Mouse (Mus musculus): Measurements from ENCODE around the gene Sdhc. TPM values are rescaled to one million over a fixed set of nuclear protein-coding genes. Genes with fewer than 3 reads are reported as not detected.
A peak's percentile ranks its signal among the peaks of the same experiment; 100 is the strongest.

Gene Sdhc
- polyA plus RNA-seq, 1 experiment from 2014 or later = 229 TPM

DNA sequence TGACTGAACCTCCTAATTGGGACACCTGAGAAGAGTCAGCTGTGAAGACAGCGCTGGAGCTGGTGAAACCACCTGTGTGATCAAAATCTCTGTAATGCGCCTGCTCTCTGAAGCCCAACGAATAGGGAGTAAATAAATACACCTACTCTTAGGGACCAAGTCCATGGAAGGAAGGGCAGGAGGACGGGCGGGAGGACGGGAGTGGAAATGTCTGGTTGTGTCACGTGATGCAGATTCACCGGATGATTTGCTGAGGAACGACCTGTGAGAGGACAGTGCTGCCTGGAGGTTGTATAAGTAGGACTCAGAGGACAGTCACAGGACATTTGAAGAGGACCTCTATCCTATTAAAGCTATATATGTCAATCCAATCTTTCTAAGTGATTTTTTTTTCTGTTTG lies 40.8 kb downstream of the Sdhc start:
- H3K27me3 ChIP-seq = no peaks in the 10 kb centered on the region
- ATAC-seq (ENCODE audit: low FRiP score, low read depth) = no peak
- H3K27ac ChIP-seq (replicated peaks) = no peak overlapping the region
- H3K9me3 ChIP-seq = no peaks in the 10 kb centered on the region
- 32% methylated on average over 9 of the region's 9 CpGs for WGBS
- no peak overlapping the region for H3K4me3 ChIP-seq
- H3K4me2 ChIP-seq (replicated peaks) = no peak overlapping the region
- no peak overlapping the region for H3K9ac ChIP-seq (replicated peaks)
- no peaks in the 10 kb centered on the region for H3K36me3 ChIP-seq
- peaks cover 12% of the 10 kb centered on the region for H3K4me1 ChIP-seq

DNA sequence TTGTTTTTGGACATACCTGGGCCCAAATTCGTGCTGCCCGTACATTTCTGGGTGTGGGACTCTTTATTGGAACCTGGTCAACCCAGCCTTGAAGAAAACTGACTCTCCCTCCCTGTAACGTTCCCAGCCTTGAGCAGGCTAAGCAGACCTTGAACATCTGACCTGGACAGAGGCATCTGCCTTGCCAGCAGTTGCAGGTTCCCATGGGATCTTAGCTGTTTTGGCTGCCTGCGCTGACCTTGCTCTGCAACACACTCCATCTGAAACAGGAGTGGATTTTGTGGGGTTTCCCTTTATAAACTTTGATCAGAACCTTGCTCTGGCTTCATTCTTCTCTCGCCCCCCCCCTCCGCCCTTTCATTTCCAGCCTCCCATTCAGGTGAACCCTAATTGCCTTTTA lies 45.2 kb downstream of the Sdhc start:
- no peaks in the 10 kb centered on the region for H3K36me3 ChIP-seq
- no peak overlapping the region for H3K4me2 ChIP-seq (replicated peaks)
- H3K27ac ChIP-seq (replicated peaks) = no peak overlapping the region
- H3K4me3 ChIP-seq = no peak overlapping the region
- no peak for ATAC-seq (ENCODE audit: low FRiP score, low read depth)
- no peak overlapping the region for H3K9ac ChIP-seq (replicated peaks)
- no peaks in the 10 kb centered on the region for H3K27me3 ChIP-seq
- no peaks in the 10 kb centered on the region for H3K9me3 ChIP-seq
- peaks cover 5% of the 10 kb centered on the region; the same call in 1 of the 2 replicates for H3K4me1 ChIP-seq
- WGBS = 70% methylated on average over 6 of the region's 6 CpGs

DNA sequence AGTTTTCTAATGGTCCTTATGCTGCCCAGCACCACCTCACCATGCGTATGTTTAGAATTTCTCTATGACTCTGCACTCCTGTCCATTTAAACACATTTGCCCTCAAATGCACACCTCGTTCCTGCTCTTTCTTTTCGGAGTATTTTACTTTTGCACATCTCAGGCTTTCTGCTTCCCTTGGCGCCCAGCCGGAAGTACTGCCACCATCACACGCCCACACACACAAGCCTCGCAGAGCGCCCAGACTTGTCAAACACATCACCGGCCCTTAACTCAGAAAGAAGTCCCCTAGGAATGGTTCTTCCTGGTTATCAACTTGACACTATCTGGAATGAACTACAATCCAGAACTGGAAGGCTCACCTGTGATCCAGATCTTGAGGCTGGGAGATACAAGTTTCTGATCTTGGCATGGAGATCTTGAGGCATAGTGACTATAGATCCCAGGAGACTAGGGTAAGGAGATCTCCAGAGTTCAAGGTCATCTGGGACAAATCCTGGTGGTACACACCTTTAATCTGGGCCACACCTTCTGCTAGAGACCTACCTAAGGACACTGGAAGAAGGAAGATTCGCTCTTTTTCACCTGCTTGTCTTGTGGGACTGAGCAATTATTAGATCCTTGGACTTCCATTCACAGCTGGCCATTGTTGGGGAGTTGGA lies 47.1 kb downstream of the Sdhc start:
- 12% methylated on average over 10 of the region's 10 CpGs for WGBS
- peak overlapping the region; percentile 71 for H3K4me3 ChIP-seq
- peak overlapping the region; percentile 63 for H3K4me2 ChIP-seq (replicated peaks)
- ATAC-seq (ENCODE audit: low FRiP score, low read depth) = no peak
- H3K27ac ChIP-seq (replicated peaks) = no peak overlapping the region
- 0 out of 2 replicates have a peak overlapping the region, but pooled peaks have one; percentile 24 for H3K9ac ChIP-seq (replicated peaks)
- H3K36me3 ChIP-seq = no peaks in the 10 kb centered on the region
- no peaks in the 10 kb centered on the region for H3K27me3 ChIP-seq
- peaks cover 5% of the 10 kb centered on the region; the same call in 1 of the 2 replicates for H3K4me1 ChIP-seq
- H3K9me3 ChIP-seq = no peaks in the 10 kb centered on the region

DNA sequence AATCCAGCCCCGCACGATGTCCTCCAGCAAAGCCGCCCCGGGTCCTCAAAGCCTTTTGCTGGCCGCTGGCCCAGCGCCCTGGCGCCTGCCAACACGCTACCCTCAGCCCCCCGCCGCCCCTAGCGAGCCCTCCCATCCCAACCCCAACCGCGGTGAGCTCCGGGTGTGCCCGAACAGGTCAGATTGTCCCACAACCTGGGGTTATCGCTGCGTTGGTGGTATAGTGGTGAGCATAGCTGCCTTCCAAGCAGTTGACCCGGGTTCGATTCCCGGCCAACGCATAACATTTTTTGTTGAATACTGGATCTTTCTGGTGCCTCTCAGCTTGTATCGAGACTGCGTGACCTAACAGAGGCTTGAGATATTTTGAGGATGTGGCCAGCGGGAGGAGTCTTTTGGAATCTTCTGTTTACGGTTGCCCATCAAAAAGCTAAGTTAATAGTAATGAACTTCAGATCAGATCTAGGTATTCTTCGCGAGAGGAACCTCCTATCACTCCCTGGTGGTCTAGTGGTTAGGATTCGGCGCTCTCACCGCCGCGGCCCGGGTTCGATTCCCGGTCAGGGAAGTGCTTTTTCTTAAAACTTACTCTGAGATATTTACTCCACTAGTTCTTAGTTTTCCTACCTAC lies 47.7 kb downstream of the Sdhc start:
- no peaks in the 10 kb centered on the region for H3K36me3 ChIP-seq
- peak overlapping the region; percentile 64 for H3K27ac ChIP-seq (replicated peaks)
- peak overlapping the region; percentile 66; the same call in 1 of the 2 replicates for H3K9ac ChIP-seq (replicated peaks)
- peaks cover 5% of the 10 kb centered on the region; the same call in 1 of the 2 replicates for H3K4me1 ChIP-seq
- peak overlapping the region; percentile 71 for H3K4me3 ChIP-seq
- ATAC-seq (ENCODE audit: low FRiP score, low read depth) = peak; percentile 94
- WGBS = under 1% methylated on average over 35 of the region's 35 CpGs
- H3K4me2 ChIP-seq (replicated peaks) = peak overlapping the region; percentile 63
- no peaks in the 10 kb centered on the region for H3K9me3 ChIP-seq
- peaks cover 1% of the 10 kb centered on the region; the same call in 1 of the 2 replicates for H3K27me3 ChIP-seq

DNA sequence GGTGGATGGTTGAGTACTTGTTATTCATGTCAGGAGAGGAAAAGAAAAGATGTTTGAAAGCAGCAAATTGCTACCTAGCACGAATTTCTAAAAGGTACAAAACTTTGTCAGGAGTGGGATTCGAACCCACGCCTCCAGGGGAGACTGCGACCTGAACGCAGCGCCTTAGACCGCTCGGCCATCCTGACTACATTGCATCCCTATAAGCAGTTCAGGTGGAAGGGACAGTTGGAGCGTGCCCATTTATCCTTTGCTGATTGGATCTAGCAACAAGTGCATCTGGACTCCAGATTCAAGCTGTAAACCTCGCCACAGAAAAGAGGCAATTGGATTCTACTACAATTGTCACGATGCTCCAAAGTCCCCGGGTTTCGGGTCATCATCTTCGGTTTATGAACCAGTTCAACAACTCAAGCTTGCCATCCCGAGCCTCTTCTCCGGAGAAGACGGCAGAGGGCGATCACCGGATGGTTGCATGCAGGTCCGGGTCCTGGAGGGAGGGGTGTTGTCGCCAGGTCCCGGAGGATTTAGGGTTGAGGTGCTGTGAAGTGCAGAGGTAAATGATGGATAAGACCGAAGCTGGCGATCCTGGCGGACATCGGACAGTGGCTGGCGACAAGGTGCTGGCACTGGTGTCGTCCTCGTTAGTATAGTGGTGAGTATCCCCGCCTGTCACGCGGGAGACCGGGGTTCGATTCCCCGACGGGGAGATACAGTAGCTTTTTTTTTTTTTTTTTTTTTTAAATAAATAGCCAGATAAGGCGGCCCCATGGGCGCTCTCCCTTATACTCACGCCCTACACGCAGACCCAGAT lies 48.5 kb downstream of the Sdhc start:
- Histone ChIP-seq H3K4me2 (replicated peaks) (peak overlapping the region; percentile 63), H3K9me3 (no peaks in the 10 kb centered on the region), H3K36me3 (no peaks in the 10 kb centered on the region), H3K4me3 (peak overlapping the region; percentile 71), H3K4me1 (peaks cover 5% of the 10 kb centered on the region; the same call in 1 of the 2 replicates), H3K27ac (replicated peaks) (peak overlapping the region; percentile 64), H3K27me3 (peaks cover 5% of the 10 kb centered on the region; the same call in 1 of the 2 replicates), H3K9ac (replicated peaks) (peak overlapping the region; percentile 66)
- WGBS = under 1% methylated on average over 40 of the region's 40 CpGs
- peak; percentile 90 for ATAC-seq (ENCODE audit: low FRiP score, low read depth)

DNA sequence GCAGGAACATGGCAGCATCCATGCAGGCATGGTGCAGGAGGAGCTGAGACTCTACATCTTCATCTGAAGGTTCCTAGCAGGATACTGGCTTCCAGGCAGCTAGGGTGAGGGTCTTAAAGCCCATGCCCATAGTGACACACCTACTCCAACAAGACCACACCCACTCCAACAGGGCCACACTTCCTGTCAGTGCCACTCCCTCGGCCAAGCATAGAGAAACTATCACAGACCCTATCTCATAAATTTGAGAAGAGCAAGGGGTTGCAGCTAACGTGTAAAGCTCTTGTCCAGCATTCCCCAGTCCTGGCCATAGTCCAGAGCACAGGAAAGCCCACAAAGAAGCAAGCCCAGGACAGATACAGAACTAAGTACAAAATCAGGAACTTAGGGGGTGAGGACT lies 49.4 kb downstream of the Sdhc start:
- no peaks in the 10 kb centered on the region for H3K36me3 ChIP-seq
- peaks cover 11% of the 10 kb centered on the region for H3K27me3 ChIP-seq
- H3K4me1 ChIP-seq = peaks cover 5% of the 10 kb centered on the region; the same call in 1 of the 2 replicates
- 55% methylated on average over 2 of the region's 2 CpGs for WGBS
- H3K4me2 ChIP-seq (replicated peaks) = 0 out of 2 replicates have a peak overlapping the region, but pooled peaks have one; percentile 63
- no peak overlapping the region for H3K4me3 ChIP-seq
- H3K9me3 ChIP-seq = no peaks in the 10 kb centered on the region
- no peak overlapping the region for H3K27ac ChIP-seq (replicated peaks)
- no peak overlapping the region for H3K9ac ChIP-seq (replicated peaks)
- no peak for ATAC-seq (ENCODE audit: low FRiP score, low read depth)

DNA sequence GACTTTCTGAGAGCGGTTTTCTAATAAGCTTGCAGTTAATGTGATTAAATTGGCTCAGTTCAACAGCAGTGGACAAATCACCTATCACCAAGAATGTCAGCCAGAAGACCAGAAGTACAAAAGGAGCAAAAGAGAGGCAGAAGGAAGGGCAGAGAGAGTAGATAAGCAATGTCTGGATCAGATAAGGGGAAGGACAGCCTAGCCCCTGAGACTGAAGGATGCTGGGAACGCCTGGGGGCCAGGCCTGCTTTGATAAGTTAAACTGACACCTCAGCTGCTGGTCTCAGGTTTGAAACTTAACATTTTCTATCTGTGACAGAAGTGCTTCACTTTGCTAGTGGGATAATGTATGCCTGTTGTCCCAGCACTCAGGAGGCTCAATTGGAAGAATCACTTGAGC lies 52.8 kb downstream of the Sdhc start:
- no peaks in the 10 kb centered on the region for H3K9me3 ChIP-seq
- no peaks in the 10 kb centered on the region for H3K4me1 ChIP-seq
- ATAC-seq (ENCODE audit: low FRiP score, low read depth) = no peak
- no peak overlapping the region for H3K4me3 ChIP-seq
- no peak overlapping the region for H3K27ac ChIP-seq (replicated peaks)
- peaks cover 11% of the 10 kb centered on the region for H3K27me3 ChIP-seq
- H3K36me3 ChIP-seq = no peaks in the 10 kb centered on the region
- WGBS = 62% methylated on average over 2 of the region's 2 CpGs
- H3K4me2 ChIP-seq (replicated peaks) = no peak overlapping the region
- H3K9ac ChIP-seq (replicated peaks) = no peak overlapping the region

DNA sequence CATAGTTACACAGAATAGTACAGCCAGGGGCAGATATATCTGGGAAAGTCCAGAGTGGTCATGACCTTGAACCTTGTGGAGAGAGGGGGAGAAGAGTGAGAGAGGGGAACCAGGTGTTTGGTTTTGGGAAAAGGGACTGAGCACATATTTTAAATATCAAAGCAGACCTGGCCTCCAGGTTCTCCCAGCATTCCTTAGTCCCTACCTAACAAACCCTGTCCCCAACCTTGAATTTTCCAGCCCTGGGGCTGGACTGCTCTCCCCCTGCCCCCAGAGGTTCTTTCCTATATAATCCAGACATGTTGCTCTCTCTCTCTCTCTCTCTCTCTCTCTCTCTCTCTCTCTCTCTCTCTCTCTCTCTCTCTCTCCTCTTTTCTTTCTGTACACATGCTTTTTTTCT lies 53.3 kb downstream of the Sdhc start:
- no peak for ATAC-seq (ENCODE audit: low FRiP score, low read depth)
- H3K4me1 ChIP-seq = no peaks in the 10 kb centered on the region
- no peak overlapping the region for H3K27ac ChIP-seq (replicated peaks)
- no peak overlapping the region for H3K4me3 ChIP-seq
- H3K9ac ChIP-seq (replicated peaks) = no peak overlapping the region
- no peaks in the 10 kb centered on the region for H3K9me3 ChIP-seq
- no peak overlapping the region for H3K4me2 ChIP-seq (replicated peaks)
- peaks cover 14% of the 10 kb centered on the region for H3K27me3 ChIP-seq
- no peaks in the 10 kb centered on the region for H3K36me3 ChIP-seq

DNA sequence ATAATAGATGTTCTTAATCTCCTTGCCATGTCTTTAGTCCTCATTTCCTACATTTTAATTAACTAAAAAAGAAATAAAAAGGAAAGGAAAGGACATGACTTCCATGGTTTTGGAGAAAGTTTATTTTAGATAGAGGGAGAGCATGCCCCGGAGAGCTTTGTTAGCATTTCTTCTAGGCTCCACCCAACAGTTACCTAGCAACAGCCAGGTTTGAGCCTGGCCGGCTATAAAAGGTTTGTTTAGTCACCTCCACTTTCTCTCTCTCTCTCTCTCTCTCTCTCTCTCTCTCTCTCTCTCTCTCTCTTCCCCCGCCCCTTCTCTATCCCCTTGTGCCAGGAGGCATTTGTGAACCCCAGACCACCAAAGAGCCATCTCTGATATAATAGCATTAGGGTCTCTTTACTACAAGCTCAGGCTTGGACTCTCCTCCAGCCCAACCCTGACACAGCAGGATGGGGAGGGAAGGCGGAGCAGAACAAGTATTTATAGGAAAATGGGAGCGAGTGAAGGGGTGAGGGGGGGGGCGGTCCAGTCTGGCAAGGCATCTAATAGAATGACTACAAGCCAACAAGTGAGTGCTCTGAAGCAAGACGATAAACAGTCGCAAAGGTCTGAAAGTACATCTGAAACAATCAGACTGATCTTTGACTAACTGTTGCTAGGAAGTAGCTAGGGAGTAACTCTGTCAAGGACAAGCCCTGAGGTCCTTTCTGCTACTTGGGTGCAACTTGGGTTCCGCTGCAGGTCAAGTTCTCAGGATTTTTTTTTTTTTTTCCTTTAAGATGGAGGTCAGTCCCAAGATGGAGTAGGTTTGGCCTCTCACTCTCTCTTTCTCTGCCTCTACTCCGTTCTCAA lies 54.1 kb downstream of the Sdhc start:
- no peak overlapping the region for H3K9ac ChIP-seq (replicated peaks)
- H3K4me3 ChIP-seq = no peak overlapping the region
- ATAC-seq (ENCODE audit: low FRiP score, low read depth) = no peak
- no peaks in the 10 kb centered on the region for H3K9me3 ChIP-seq
- WGBS = 18% methylated on average over 10 of the region's 10 CpGs
- no peaks in the 10 kb centered on the region for H3K4me1 ChIP-seq
- 0 out of 2 replicates have a peak overlapping the region, but pooled peaks have one; percentile 19 for H3K4me2 ChIP-seq (replicated peaks)
- H3K36me3 ChIP-seq = no peaks in the 10 kb centered on the region
- peaks cover 16% of the 10 kb centered on the region for H3K27me3 ChIP-seq
- H3K27ac ChIP-seq (replicated peaks) = no peak overlapping the region

DNA sequence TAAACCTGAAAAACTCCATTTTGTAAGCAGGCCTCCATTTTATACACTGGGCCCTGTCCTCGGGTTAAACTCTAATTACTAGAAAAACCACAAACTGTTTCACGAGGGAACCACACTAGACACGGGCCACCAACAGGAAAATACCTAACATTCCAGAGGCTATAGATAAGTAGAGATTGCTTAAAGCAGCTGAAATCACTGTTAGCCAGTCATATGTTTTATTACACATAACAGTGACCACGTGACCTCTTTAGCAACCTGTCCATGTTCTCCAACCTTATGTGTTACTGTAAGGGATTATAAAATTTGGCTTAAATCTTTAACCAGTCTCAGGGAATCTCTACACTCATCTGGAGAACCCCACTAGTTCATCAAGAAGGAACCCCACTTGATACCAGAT lies 56.0 kb downstream of the Sdhc start:
- WGBS = 81% methylated on average over 4 of the region's 4 CpGs
- no peaks in the 10 kb centered on the region for H3K36me3 ChIP-seq

DNA sequence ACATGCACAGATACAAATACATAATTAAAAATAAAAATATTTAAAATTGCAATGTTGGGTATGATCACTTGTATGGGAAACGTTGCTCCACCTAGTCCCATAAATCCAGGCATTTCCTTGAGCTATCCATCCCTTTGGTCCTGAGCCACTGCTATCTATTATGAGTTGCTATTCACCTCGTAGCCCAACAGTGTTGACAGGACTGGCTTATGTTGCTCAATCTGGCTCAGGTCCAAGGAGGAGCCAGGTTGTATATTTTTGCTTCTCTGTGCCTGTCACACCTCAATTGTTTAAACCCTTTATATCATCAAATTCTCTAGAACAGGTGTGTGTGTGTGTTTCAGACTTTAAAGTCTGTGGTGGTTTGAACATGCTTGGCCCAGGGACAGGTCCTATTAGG lies 59.6 kb downstream of the Sdhc start:
- peaks cover 22% of the 10 kb centered on the region for H3K27me3 ChIP-seq
- no peak overlapping the region for H3K27ac ChIP-seq (replicated peaks)
- no peak overlapping the region for H3K4me2 ChIP-seq (replicated peaks)
- WGBS = 85% methylated on average over 2 of the region's 2 CpGs
- peaks cover 9% of the 10 kb centered on the region; the same call in 1 of the 2 replicates for H3K4me1 ChIP-seq
- H3K4me3 ChIP-seq = no peak overlapping the region
- H3K36me3 ChIP-seq = no peaks in the 10 kb centered on the region
- H3K9me3 ChIP-seq = no peaks in the 10 kb centered on the region
- ATAC-seq (ENCODE audit: low FRiP score, low read depth) = no peak
- H3K9ac ChIP-seq (replicated peaks) = no peak overlapping the region

More for the DNA sequence above, 56.0 kb downstream of the Sdhc start:
- Histone ChIP-seq H3K4me2 (replicated peaks) (no peak overlapping the region), H3K27me3 (peaks cover 18% of the 10 kb centered on the region), H3K27ac (replicated peaks) (no peak overlapping the region), H3K9ac (replicated peaks) (no peak overlapping the region), H3K4me1 (no peaks in the 10 kb centered on the region), H3K9me3 (no peaks in the 10 kb centered on the region), H3K4me3 (no peak overlapping the region)
- no peak for ATAC-seq (ENCODE audit: low FRiP score, low read depth)

Data from midbrain, embryonic 12.5 days (tissue).